Mouse (Mus musculus) cerebellum, postnatal 36 days (tissue): ENCODE results near the gene Cct5.

Source experiments
- DNase-seq, 2 experiments: peaks; one replicate each; pipeline ENCODE4 v3.0.0; 2021 to 2022; ENCODE audit warnings: mixed read lengths in 2 of 2

Cct5 gene

GRCm38 (mm10) chr15:31601646-31602374, at the start of gene Cct5, which contains the start of gene Fam173b:
Gene Cct5 (minus strand): TSS chr15:31601804.
Gene Fam173b (plus strand): TSS chr15:31601852.
- DNase-seq = peak; percentile 97 to 99

- no peak for DNase-seq
Observed at GRCm38 (mm10) chr15:31650821-31651220, 49.2 kb upstream of the Cct5 start.

- DNase-seq = no peak
Observed at GRCm38 (mm10) chr15:31649691-31650090, 48.1 kb upstream of the Cct5 start.

GRCm38 (mm10) chr15:31647851-31648569, 46.4 kb upstream of the Cct5 start:
- DNase-seq = no peak

- DNase-seq = no peak
Observed at GRCm38 (mm10) chr15:31647225-31647624, 45.6 kb upstream of the Cct5 start.

GRCm38 (mm10) chr15:31636091-31636595, 34.5 kb upstream of the Cct5 start:
- no peak for DNase-seq

- no peak for DNase-seq
Observed at GRCm38 (mm10) chr15:31634582-31634981, 33.0 kb upstream of the Cct5 start.

GRCm38 (mm10) chr15:31632478-31632877, 30.9 kb upstream of the Cct5 start:
- DNase-seq = no peak

GRCm38 (mm10) chr15:31631396-31631858, 29.8 kb upstream of the Cct5 start:
- no peak for DNase-seq

GRCm38 (mm10) chr15:31629556-31629955, 28.0 kb upstream of the Cct5 start:
- DNase-seq = no peak

- no peak for DNase-seq
Observed at GRCm38 (mm10) chr15:31628180-31628579, 26.6 kb upstream of the Cct5 start.

GRCm38 (mm10) chr15:31627277-31628154, 25.9 kb upstream of the Cct5 start:
- DNase-seq = no peak

- DNase-seq = no peak
Observed at GRCm38 (mm10) chr15:31619521-31619920, 17.9 kb upstream of the Cct5 start.

GRCm38 (mm10) chr15:31617261-31617660, 15.7 kb upstream of the Cct5 start:
- no peak for DNase-seq

- DNase-seq = no peak
Observed at GRCm38 (mm10) chr15:31614666-31615065, 13.1 kb upstream of the Cct5 start.

GRCm38 (mm10) chr15:31613826-31614453, 12.3 kb upstream of the Cct5 start:
- DNase-seq = no peak

- DNase-seq = no peak
Observed at GRCm38 (mm10) chr15:31611976-31612375, 10.4 kb upstream of the Cct5 start.

GRCm38 (mm10) chr15:31611027-31611426, 9.4 kb upstream of the Cct5 start:
- DNase-seq = peak in 1 of 2 experiments; percentile 48

- peak; percentile 36 to 38 for DNase-seq
Observed at GRCm38 (mm10) chr15:31606821-31607220, 5.2 kb upstream of the Cct5 start.

- DNase-seq = no peak
Observed at GRCm38 (mm10) chr15:31603113-31603512, 1.5 kb upstream of the Cct5 start.

- DNase-seq = peak; percentile 66 to 68
Observed at GRCm38 (mm10) chr15:31602426-31602825, 822 bp upstream of the Cct5 start.

GRCm38 (mm10) chr15:31601279-31601645, 342 bp downstream of the Cct5 start:
- no peak for DNase-seq
